Mouse (Mus musculus): ENCODE data around the gene Trpm3. TPM values are rescaled to one million over a fixed set of nuclear protein-coding genes. Genes with fewer than 3 reads are reported as not detected.

Trpm3 gene
- polyA plus RNA-seq, 2 experiments = 0.03 TPM; not detected in 1

DNA sequence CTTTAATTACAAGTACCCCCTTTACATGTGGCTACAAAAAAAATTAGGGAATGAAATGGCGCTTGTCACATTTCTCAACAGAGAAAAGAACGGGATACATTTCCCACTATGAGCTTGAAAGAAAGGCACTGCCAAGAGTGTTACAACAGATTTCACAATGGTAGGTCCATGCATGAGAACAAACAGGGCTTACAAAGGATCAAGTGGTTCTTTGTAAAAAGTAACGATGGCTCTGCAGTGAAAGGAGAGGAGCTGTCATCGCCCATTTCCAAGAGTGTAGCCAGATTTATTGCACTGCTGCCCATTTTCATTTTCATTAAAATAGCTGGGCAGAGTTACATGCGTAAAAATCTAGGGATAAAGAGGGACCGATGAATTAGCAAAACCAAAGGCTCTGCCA, 565.0 kb downstream of the Trpm3 start:
- no peak overlapping the region for H3K4me2 ChIP-seq (ENCODE audit: low read depth)
- H3K36me3 ChIP-seq (replicated peaks; ENCODE audit: control insufficient read depth, insufficient read depth, low read depth) = no peaks in the 10 kb centered on the region
- no peaks in the 10 kb centered on the region for H3K4me1 ChIP-seq (replicated peaks; ENCODE audit: control insufficient read depth in 2 of 2, insufficient read depth in 2 of 2, low read length in 1 of 2)
- DNase-seq (ENCODE audit: low read depth in 3 of 3, low spot score in 3 of 3) = no peak
- no peak for TF ChIP-seq EP300 (IDR thresholded peaks at IDR 0.05; ENCODE audit: low read depth)
- no peak for TF ChIP-seq CTCF (IDR thresholded peaks at IDR 0.05; ENCODE audit: low read depth)
- H3K27ac ChIP-seq = no peak overlapping the region
- no peak overlapping the region for H3K9ac ChIP-seq (replicated peaks)
- 71% methylated on average over 6 of the region's 6 CpGs for WGBS (ENCODE audit: insufficient replicate concordance)
- no peaks in the 10 kb centered on the region for H3K27me3 ChIP-seq (ENCODE audit: control insufficient read depth, insufficient read depth, low read length)
- no peak for ATAC-seq (ENCODE audit: insufficient read depth)
- no peaks in the 10 kb centered on the region for H3K9me3 ChIP-seq (ENCODE audit: control insufficient read depth, low read length)
- H3K4me3 ChIP-seq (ENCODE audit: insufficient read depth in 1 of 2, low read depth in 2 of 2, low read length in 2 of 2) = no peak overlapping the region

DNA sequence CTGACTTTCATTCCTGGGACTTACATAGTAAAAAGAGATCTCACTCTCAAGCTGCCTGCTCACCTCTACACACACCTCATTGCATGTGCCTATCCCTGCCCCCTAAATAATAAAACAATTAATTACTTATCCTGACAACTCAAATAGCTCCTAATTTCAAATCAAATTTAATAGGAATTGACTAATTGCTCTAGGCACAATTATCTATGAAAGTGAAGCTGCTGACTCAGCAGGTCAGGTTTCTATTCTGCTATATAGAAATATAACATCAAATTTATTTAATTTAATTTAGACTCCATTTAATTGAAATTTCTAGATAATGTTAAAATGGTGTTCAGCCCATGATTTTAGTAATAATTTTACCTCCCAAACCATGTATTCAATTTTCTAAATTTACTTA, 566.6 kb downstream of the Trpm3 start:
- no peak overlapping the region for H3K9ac ChIP-seq (replicated peaks)
- H3K4me2 ChIP-seq (ENCODE audit: low read depth) = no peak overlapping the region
- TF ChIP-seq CTCF (IDR thresholded peaks at IDR 0.05; ENCODE audit: low read depth) (no peak), EP300 (IDR thresholded peaks at IDR 0.05; ENCODE audit: low read depth) (no peak)
- H3K4me1 ChIP-seq (replicated peaks; ENCODE audit: control insufficient read depth in 2 of 2, insufficient read depth in 2 of 2, low read length in 1 of 2) = no peaks in the 10 kb centered on the region
- no peaks in the 10 kb centered on the region for H3K9me3 ChIP-seq (ENCODE audit: control insufficient read depth, low read length)
- no peak for DNase-seq (ENCODE audit: low read depth in 3 of 3, low spot score in 3 of 3)
- H3K4me3 ChIP-seq (ENCODE audit: insufficient read depth in 1 of 2, low read depth in 2 of 2, low read length in 2 of 2) = no peak overlapping the region
- H3K27ac ChIP-seq = no peak overlapping the region
- no peaks in the 10 kb centered on the region for H3K36me3 ChIP-seq (replicated peaks; ENCODE audit: control insufficient read depth, insufficient read depth, low read depth)
- no peaks in the 10 kb centered on the region for H3K27me3 ChIP-seq (ENCODE audit: control insufficient read depth, insufficient read depth, low read length)
- no peak for ATAC-seq (ENCODE audit: insufficient read depth)

DNA sequence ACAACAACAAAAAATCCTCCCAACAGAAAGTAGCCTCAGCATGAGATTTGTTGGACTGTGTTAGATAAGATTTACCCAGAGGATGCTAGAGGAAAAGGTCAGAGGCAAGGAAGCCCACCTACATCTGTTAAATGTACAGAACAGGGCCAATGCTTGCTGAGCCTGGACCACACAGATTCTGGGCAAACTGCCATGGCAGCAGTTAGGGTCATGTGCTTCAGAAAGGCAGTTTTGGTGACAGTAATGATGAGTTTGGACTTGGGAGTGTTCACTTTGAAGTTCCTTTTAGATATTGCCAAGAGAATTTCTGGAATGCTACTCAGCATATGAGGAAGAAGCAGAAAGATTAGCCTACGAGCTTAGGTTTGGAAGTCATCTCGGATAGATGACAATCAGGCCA, 580.2 kb downstream of the Trpm3 start:
- no peak overlapping the region for H3K4me3 ChIP-seq (ENCODE audit: insufficient read depth in 1 of 2, low read depth in 2 of 2, low read length in 2 of 2)
- H3K36me3 ChIP-seq (replicated peaks; ENCODE audit: control insufficient read depth, insufficient read depth, low read depth) = no peaks in the 10 kb centered on the region
- WGBS (ENCODE audit: insufficient replicate concordance) = 41% methylated on average over 2 of the region's 2 CpGs
- no peak overlapping the region for H3K27ac ChIP-seq
- H3K9ac ChIP-seq (replicated peaks) = no peak overlapping the region
- TF ChIP-seq EP300 (IDR thresholded peaks at IDR 0.05; ENCODE audit: low read depth) (no peak), CTCF (IDR thresholded peaks at IDR 0.05; ENCODE audit: low read depth) (no peak)
- no peaks in the 10 kb centered on the region for H3K27me3 ChIP-seq (ENCODE audit: control insufficient read depth, insufficient read depth, low read length)
- ATAC-seq (ENCODE audit: insufficient read depth) (no peak), DNase-seq (ENCODE audit: low read depth in 3 of 3, low spot score in 3 of 3) (no peak)
- H3K9me3 ChIP-seq (ENCODE audit: control insufficient read depth, low read length) = no peaks in the 10 kb centered on the region
- no peaks in the 10 kb centered on the region for H3K4me1 ChIP-seq (replicated peaks; ENCODE audit: control insufficient read depth in 2 of 2, insufficient read depth in 2 of 2, low read length in 1 of 2)
- H3K4me2 ChIP-seq (ENCODE audit: low read depth) = no peak overlapping the region

DNA sequence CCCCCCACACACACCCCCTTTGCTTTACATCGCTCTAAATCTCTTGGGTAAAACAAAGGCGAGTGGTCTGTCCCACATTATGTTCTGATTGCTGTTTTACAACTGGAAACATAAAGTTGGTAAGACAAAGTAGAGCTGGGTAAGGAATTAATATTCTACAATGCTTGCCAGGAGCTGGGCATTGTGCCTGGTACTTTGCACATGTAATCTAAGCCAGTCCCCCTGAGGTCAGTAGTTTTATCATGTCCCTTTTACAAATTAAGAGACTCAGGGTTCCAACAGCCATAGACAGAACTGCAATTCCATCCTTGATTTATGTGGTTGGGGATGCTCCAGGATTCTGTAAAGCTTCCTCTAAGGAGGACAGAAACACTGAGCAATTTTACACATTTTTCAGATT, 591.0 kb downstream of the Trpm3 start:
- no peak overlapping the region for H3K9ac ChIP-seq (replicated peaks)
- ATAC-seq (ENCODE audit: insufficient read depth) (no peak), DNase-seq (ENCODE audit: low read depth in 3 of 3, low spot score in 3 of 3) (no peak)
- no peaks in the 10 kb centered on the region for H3K36me3 ChIP-seq (replicated peaks; ENCODE audit: control insufficient read depth, insufficient read depth, low read depth)
- no peaks in the 10 kb centered on the region for H3K27me3 ChIP-seq (ENCODE audit: control insufficient read depth, insufficient read depth, low read length)
- no peak overlapping the region for H3K27ac ChIP-seq
- H3K4me3 ChIP-seq (ENCODE audit: insufficient read depth in 1 of 2, low read depth in 2 of 2, low read length in 2 of 2) = no peak overlapping the region
- H3K9me3 ChIP-seq (ENCODE audit: control insufficient read depth, low read length) = no peaks in the 10 kb centered on the region
- H3K4me2 ChIP-seq (ENCODE audit: low read depth) = no peak overlapping the region
- H3K4me1 ChIP-seq (replicated peaks; ENCODE audit: control insufficient read depth in 2 of 2, insufficient read depth in 2 of 2, low read length in 1 of 2) = no peaks in the 10 kb centered on the region
- WGBS (ENCODE audit: insufficient replicate concordance) = 71% methylated on average over 2 of the region's 2 CpGs
- TF ChIP-seq CTCF (IDR thresholded peaks at IDR 0.05; ENCODE audit: low read depth) (no peak), EP300 (IDR thresholded peaks at IDR 0.05; ENCODE audit: low read depth) (no peak)

DNA sequence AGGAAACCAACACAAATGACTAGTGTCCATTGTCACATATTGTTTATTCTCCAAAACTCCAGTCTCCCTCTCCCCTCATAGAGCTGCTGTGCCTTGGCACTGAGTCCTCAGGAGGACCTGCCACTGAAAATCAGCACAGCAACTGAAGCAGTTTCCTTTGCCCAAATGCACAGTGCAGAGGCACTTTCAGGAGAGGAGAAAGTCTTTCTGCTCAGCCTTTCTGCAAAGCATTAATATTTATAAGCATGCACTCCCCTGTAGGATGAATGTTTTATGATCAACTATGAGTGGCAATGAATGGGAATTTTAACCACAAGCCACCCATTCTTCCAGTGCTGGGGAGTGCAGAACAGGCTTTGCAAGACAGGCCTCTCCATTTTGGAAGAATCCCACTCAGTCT, 592.1 kb downstream of the Trpm3 start:
- H3K9me3 ChIP-seq (ENCODE audit: control insufficient read depth, low read length) = no peaks in the 10 kb centered on the region
- H3K4me1 ChIP-seq (replicated peaks; ENCODE audit: control insufficient read depth in 2 of 2, insufficient read depth in 2 of 2, low read length in 1 of 2) = no peaks in the 10 kb centered on the region
- no peaks in the 10 kb centered on the region for H3K27me3 ChIP-seq (ENCODE audit: control insufficient read depth, insufficient read depth, low read length)
- H3K9ac ChIP-seq (replicated peaks) = no peak overlapping the region
- no peak for DNase-seq (ENCODE audit: low read depth in 3 of 3, low spot score in 3 of 3)
- H3K4me2 ChIP-seq (ENCODE audit: low read depth) = no peak overlapping the region
- no peak overlapping the region for H3K27ac ChIP-seq
- no peak overlapping the region for H3K4me3 ChIP-seq (ENCODE audit: insufficient read depth in 1 of 2, low read depth in 2 of 2, low read length in 2 of 2)
- TF ChIP-seq EP300 (IDR thresholded peaks at IDR 0.05; ENCODE audit: low read depth) (no peak), CTCF (IDR thresholded peaks at IDR 0.05; ENCODE audit: low read depth) (no peak)
- ATAC-seq (ENCODE audit: insufficient read depth) = no peak
- H3K36me3 ChIP-seq (replicated peaks; ENCODE audit: control insufficient read depth, insufficient read depth, low read depth) = no peaks in the 10 kb centered on the region

DNA sequence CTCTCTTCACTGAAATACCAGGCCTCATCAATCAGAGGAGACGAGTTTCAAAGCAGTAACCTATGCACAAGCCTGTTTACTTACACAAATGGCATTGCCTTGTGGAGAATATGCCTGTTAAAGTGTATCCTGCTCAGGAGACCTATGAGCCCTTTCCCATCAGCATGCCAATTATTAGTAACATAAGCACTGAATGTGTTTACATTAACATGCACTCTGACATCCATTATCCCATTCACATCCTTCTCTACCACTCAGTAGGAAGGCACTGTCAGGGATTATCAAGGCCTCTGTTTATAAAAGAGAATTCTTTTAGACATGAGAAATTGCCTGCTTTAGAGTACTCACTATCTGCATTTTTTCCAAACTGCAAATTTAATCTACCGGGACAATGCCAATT, 598.0 kb downstream of the Trpm3 start:
- no peaks in the 10 kb centered on the region for H3K27me3 ChIP-seq (ENCODE audit: control insufficient read depth, insufficient read depth, low read length)
- H3K4me1 ChIP-seq (replicated peaks; ENCODE audit: control insufficient read depth in 2 of 2, insufficient read depth in 2 of 2, low read length in 1 of 2) = no peaks in the 10 kb centered on the region
- H3K4me3 ChIP-seq (ENCODE audit: insufficient read depth in 1 of 2, low read depth in 2 of 2, low read length in 2 of 2) = no peak overlapping the region
- ATAC-seq (ENCODE audit: insufficient read depth) = no peak
- DNase-seq (ENCODE audit: low read depth in 3 of 3, low spot score in 3 of 3) = no peak
- H3K9ac ChIP-seq (replicated peaks) = no peak overlapping the region
- H3K9me3 ChIP-seq (ENCODE audit: control insufficient read depth, low read length) = no peaks in the 10 kb centered on the region
- 43% methylated on average over 2 of the region's 2 CpGs for WGBS (ENCODE audit: insufficient replicate concordance)
- TF ChIP-seq CTCF (IDR thresholded peaks at IDR 0.05; ENCODE audit: low read depth) = no peak
- TF ChIP-seq EP300 (IDR thresholded peaks at IDR 0.05; ENCODE audit: low read depth) = no peak
- H3K4me2 ChIP-seq (ENCODE audit: low read depth) = no peak overlapping the region
- no peaks in the 10 kb centered on the region for H3K36me3 ChIP-seq (replicated peaks; ENCODE audit: control insufficient read depth, insufficient read depth, low read depth)
- H3K27ac ChIP-seq = no peak overlapping the region
